Mouse (Mus musculus) midbrain, embryonic 12.5 days (tissue): ENCODE measurements at regions not wholly inside any gene's neighbourhood (a gene's known extent, or its start where the extent isn't known, plus 50 kb on each side); places are given as distances from the start of the nearest gene placed in this dataset.

Experiments used
- ATAC-seq: fragments of 200-750 bp; cut with Nextera tagmentation; 2 replicates; pipeline ENCODE4 v1.8.0; 2017; ENCODE audit warnings: low read depth, moderate TSS enrichment, moderate library complexity; ENCODE audit not compliant: low FRiP score
- H3K27ac ChIP-seq: fragments of 300-500 bp; sonication (generic); replicated peaks from 2 replicates; pipeline ENCODE4 v1.5.1; 2016; ENCODE audit warnings: mild to moderate bottlenecking
- H3K27me3 ChIP-seq: fragments of 300-500 bp; sonication (generic); 2 replicates; pipeline ENCODE4 v1.6.1; 2016; ENCODE audit warnings: mild to moderate bottlenecking
- H3K36me3 ChIP-seq: fragments of 300-500 bp; sonication (generic); 2 replicates; pipeline ENCODE4 v1.6.1; 2016
- H3K4me1 ChIP-seq: fragments of 300-500 bp; sonication (generic); 2 replicates; pipeline ENCODE4 v1.6.1; 2016
- H3K4me2 ChIP-seq: fragments of 300-500 bp; sonication (generic); replicated peaks from 2 replicates; pipeline ENCODE4 v1.6.1; 2016; ENCODE audit warnings: mild to moderate bottlenecking, moderate library complexity
- H3K4me3 ChIP-seq: fragments of 300-500 bp; sonication (generic); 2 replicates; pipeline ENCODE4 v1.5.1; 2016; ENCODE audit warnings: mild to moderate bottlenecking
- H3K9ac ChIP-seq: fragments of 300-500 bp; sonication (generic); replicated peaks from 2 replicates; pipeline ENCODE4 v1.6.1; 2016; ENCODE audit warnings: mild to moderate bottlenecking, moderate library complexity
- H3K9me3 ChIP-seq: fragments of 300-500 bp; sonication (generic); 2 replicates; pipeline ENCODE4 v1.6.1; 2016; ENCODE audit warnings: mild to moderate bottlenecking
- WGBS: fragments of 180-500 bp; shearing (Covaris S2); methylation state at CpG from one replicate; pipeline ENCODE4 v1.1.7; 2016; 5-methylcytosine and 5-hydroxymethylcytosine counted together

DNA sequence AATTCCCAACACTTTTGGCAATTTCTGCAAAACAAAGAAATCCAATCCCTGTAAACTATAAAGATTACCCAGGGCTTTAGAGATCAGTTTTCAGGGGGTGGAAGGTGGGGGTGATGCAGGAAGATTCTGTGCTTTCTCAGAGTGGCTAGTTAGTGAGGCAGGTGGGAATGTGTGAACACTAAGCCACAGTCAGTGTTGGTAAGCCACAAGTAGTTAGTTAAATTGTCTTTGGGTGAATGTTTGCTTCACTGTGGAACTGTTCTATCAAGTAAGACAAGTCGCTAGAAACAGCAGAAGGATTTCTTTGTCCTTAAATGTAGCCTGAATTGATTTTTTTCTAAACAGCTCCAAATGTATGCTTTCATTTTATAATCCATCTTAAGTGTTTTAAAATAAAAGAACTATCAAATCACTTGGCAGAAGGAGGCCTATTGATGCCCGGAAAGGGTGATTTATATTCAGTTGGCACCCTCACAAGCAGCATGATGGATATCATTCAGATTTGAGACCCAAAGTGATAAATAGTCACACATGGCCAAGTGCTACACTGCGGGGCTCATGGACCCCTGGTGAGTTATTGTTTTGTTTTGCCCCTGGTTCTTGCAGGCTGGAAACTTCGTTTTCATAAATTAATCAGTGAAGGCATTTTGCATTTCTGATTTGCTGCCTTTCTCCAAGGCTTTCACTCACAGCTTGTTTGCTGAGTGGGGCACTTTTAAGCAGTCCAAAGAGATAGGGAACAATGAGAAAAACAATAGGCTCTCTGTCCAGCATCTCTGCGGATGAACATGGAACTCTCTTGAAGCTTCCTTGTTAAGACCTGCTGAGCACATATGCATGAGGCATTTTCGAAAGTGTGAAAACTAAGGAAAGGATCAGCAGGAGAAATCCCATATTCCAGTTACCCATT is 325.4 kb downstream of the 4933405O20Rik start:
- H3K9me3 ChIP-seq = no peaks in the 10 kb centered on the region
- no peaks in the 10 kb centered on the region for H3K27me3 ChIP-seq
- H3K4me1 ChIP-seq = peaks cover 9% of the 10 kb centered on the region; the same call in 1 of the 2 replicates
- ATAC-seq = peak; percentile 71
- no peak overlapping the region for H3K4me2 ChIP-seq
- no peaks in the 10 kb centered on the region for H3K36me3 ChIP-seq
- H3K9ac ChIP-seq = no peak overlapping the region
- no peak overlapping the region for H3K4me3 ChIP-seq
- H3K27ac ChIP-seq = no peak overlapping the region
- 38% methylated on average over 6 of the region's 6 CpGs for WGBS

DNA sequence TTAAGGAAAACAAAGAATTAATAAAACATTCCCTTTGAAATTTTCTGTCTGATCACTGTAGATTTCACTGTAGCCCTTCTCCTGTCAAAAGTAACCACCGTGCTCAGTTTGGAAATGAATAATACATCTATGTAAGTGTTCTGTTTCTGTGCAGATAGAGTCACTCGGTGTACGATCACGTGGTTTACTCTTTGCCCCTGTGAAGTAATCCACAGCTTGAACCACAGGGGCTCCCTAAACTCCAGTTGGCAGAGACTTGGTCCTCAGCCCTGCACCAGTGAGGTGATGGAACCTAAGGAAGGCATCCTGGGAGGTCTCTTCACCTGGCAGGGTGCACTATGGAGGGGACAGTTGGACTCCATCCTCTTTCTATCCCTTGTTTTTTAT is 326.0 kb downstream of the 4933405O20Rik start:
- H3K4me2 ChIP-seq = no peak overlapping the region
- no peaks in the 10 kb centered on the region for H3K36me3 ChIP-seq
- peak; percentile 48; the same call in 1 of the 2 replicates for ATAC-seq
- no peak overlapping the region for H3K27ac ChIP-seq
- H3K4me1 ChIP-seq = peaks cover 9% of the 10 kb centered on the region; the same call in 1 of the 2 replicates
- H3K9ac ChIP-seq = no peak overlapping the region
- H3K9me3 ChIP-seq = no peaks in the 10 kb centered on the region
- H3K27me3 ChIP-seq = no peaks in the 10 kb centered on the region
- 73% methylated on average over 4 of the region's 4 CpGs for WGBS
- no peak overlapping the region for H3K4me3 ChIP-seq
